Mouse (Mus musculus) lung, postnatal 0 days (tissue): ENCODE results near the gene Sema4g. TPM values are rescaled to one million over a fixed set of nuclear protein-coding genes. Genes with fewer than 3 reads are reported as not detected.

Experiments used
- ATAC-seq: fragments of 200-750 bp; cut with Nextera tagmentation; 2 replicates; pipeline ENCODE4 v1.8.0; 2017; ENCODE audit warnings: moderate library complexity
- DNase-seq: peaks from one replicate; pipeline ENCODE4 v3.0.0-alpha.2; 2016; ENCODE audit warnings: low spot score
- H3K27ac ChIP-seq: fragments of 300-500 bp; sonication (generic); 2 replicates; pipeline ENCODE4 v1.5.1; 2014; ENCODE audit warnings: antibody characterized with exemption, mild to moderate bottlenecking, low read length, mixed read lengths
- H3K27me3 ChIP-seq: fragments of 300-500 bp; sonication (generic); replicated peaks from 2 replicates; pipeline ENCODE4 v1.6.1; 2014; ENCODE audit warnings: low read length, mixed read lengths; ENCODE audit not compliant: insufficient read depth
- H3K36me3 ChIP-seq: fragments of 300-500 bp; sonication (generic); 2 replicates; pipeline ENCODE4 v1.6.1; 2014; ENCODE audit warnings: low read length, mixed read lengths; ENCODE audit not compliant: insufficient read depth
- H3K4me1 ChIP-seq: fragments of 300-500 bp; sonication (generic); 2 replicates; pipeline ENCODE4 v1.6.1; 2014; ENCODE audit warnings: antibody characterized with exemption, low read depth, low read length, mixed read lengths; ENCODE audit not compliant: insufficient read depth
- H3K4me2 ChIP-seq: fragments of 300-500 bp; sonication (generic); replicated peaks from 2 replicates; pipeline ENCODE4 v1.6.1; 2014; ENCODE audit warnings: low read depth, mild to moderate bottlenecking, low read length, moderate library complexity, mixed read lengths
- H3K4me3 ChIP-seq: fragments of 300-500 bp; sonication (generic); 2 replicates; pipeline ENCODE4 v1.5.1; 2014; ENCODE audit warnings: low read depth, low read length
- H3K9ac ChIP-seq: fragments of 300-500 bp; sonication (generic); replicated peaks from 2 replicates; pipeline ENCODE4 v1.6.1; 2014; ENCODE audit warnings: low read depth, mild to moderate bottlenecking
- H3K9me3 ChIP-seq: fragments of 300-500 bp; sonication (generic); 2 replicates; pipeline ENCODE4 v1.6.1; 2016; ENCODE audit warnings: low read length, mixed read lengths
- CTCF ChIP-seq: IDR thresholded peaks from 2 replicates; pipeline ENCODE4 v1.5.1; 2016; ENCODE audit warnings: antibody characterized with exemption, mild to moderate bottlenecking
- EP300 ChIP-seq: IDR thresholded peaks from 2 replicates; pipeline ENCODE4 v1.6.1; 2016; ENCODE audit warnings: antibody characterized with exemption, mild to moderate bottlenecking, control low read depth
- WGBS: fragments of 180-500 bp; shearing (Covaris S2); extraction: QIAGEN DNeasy Blood & Tissue Kit; methylation state at CpG from one replicate; pipeline ENCODE4 v1.1.7; 2014; 5-methylcytosine and 5-hydroxymethylcytosine counted together
- polyA plus RNA-seq: library from polyadenylated mRNA; unstranded; fragments of >200 nt; fragmentation: Nextera tagmentation; extraction: Ambion mirVana; gene quantifications from 2 replicates; pipeline ENCODE4 v1.2.1, GENCODE M21; 2015

Gene Sema4g
- polyA plus RNA-seq, 1 experiment from 2014 or later = 0.47 TPM

DNA sequence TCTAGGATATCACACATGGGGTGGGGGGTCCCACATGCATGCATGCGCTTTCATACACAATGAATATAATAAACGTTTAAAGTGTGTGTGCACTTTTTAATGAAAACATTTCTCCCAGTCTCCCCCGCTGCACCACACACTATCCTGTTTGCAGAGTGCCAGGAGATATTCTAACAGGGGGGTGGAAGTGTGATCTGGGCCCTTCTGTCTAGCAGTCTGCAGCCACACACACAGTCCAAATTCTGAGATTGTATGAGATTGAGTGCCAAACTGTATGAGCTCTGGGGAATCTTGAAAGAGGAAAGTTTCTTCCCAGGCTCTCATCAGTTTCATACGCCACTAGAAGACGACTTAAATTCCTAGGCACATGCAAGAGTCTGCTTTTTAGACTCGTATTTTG is 1.1 kb upstream of the Sema4g start:
- DNase-seq (no peak), ATAC-seq (no peak)
- H3K27ac ChIP-seq = no peak overlapping the region
- WGBS = 58% methylated on average over 6 of the region's 6 CpGs
- H3K4me3 ChIP-seq = no peak overlapping the region
- no peaks in the 10 kb centered on the region for H3K9me3 ChIP-seq
- H3K9ac ChIP-seq = no peak overlapping the region
- no peaks in the 10 kb centered on the region for H3K27me3 ChIP-seq
- H3K4me1 ChIP-seq = no peaks in the 10 kb centered on the region
- no peaks in the 10 kb centered on the region for H3K36me3 ChIP-seq
- TF ChIP-seq EP300 (no peak), CTCF (no peak)
- H3K4me2 ChIP-seq = no peak overlapping the region

DNA sequence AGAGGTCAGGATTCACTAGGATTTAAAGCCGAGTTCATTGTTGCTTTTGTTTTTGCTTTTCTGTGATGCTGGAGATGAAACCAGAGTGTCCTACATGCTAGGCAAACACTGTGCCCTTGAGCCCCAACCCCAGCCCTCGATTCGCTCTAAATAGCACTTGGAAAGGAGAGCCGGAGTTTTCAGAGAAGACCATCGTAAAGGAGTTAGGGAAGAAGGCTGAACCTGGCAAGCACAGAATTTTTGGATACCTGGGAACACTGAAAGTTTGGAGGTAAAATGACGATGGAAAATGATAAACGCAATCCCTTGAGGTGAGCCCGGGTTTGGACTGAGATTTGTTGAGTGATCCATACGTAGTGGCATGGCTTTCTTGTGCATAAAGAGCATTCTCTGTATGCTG is 580 bp upstream of the Sema4g start:
- 0 out of 2 replicates have a peak overlapping the region, but pooled peaks have one; percentile 55 for H3K4me3 ChIP-seq
- H3K9me3 ChIP-seq = no peaks in the 10 kb centered on the region
- TF ChIP-seq EP300 (no peak), CTCF (no peak)
- ATAC-seq (no peak), DNase-seq (no peak)
- 29% methylated on average over 9 of the region's 9 CpGs for WGBS
- no peaks in the 10 kb centered on the region for H3K27me3 ChIP-seq
- H3K27ac ChIP-seq = no peak overlapping the region
- no peaks in the 10 kb centered on the region for H3K36me3 ChIP-seq
- no peaks in the 10 kb centered on the region for H3K4me1 ChIP-seq
- peak overlapping the region; percentile 99 for H3K4me2 ChIP-seq
- H3K9ac ChIP-seq = no peak overlapping the region

GRCm38 (mm10) chr19:44989567-44990495 is 930 bp downstream of the Sema4g start:
- Histone ChIP-seq H3K9ac (peak overlapping the region; percentile 46), H3K27me3 (no peaks in the 10 kb centered on the region), H3K27ac (no peak overlapping the region), H3K36me3 (no peaks in the 10 kb centered on the region), H3K4me1 (no peaks in the 10 kb centered on the region), H3K9me3 (no peaks in the 10 kb centered on the region), H3K4me3 (peak overlapping the region; percentile 55), H3K4me2 (peak overlapping the region; percentile 99)
- no peak for DNase-seq
- no peak for ATAC-seq
- WGBS = 7% methylated on average over 22 of the region's 22 CpGs
- no peak for TF ChIP-seq CTCF
- no peak for TF ChIP-seq EP300

DNA sequence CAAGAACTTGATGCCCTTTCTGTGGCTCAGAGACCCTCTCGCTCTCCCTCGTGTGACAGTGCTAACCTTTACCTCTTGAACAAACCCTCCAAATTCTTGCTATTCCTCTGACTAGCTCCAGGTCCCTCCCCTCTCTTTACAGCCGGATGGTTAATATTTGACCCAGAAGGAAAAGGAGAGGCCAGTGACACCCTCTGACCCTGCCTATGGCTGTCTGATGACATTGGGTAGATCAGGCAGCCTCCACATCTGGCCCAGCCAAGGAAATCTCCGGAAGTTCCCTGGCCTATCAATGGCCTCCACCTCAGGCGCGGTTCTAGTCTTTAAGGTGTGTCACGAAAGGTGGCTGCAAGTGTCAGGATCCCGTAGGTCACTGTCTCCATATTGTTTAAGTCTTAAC is 2.1 kb downstream of the Sema4g start:
- H3K36me3 ChIP-seq = no peaks in the 10 kb centered on the region
- DNase-seq (peak; percentile 15), ATAC-seq (no peak)
- H3K27me3 ChIP-seq = no peaks in the 10 kb centered on the region
- H3K4me2 ChIP-seq = no peak overlapping the region
- no peak overlapping the region for H3K4me3 ChIP-seq
- no peaks in the 10 kb centered on the region for H3K4me1 ChIP-seq
- no peak overlapping the region for H3K27ac ChIP-seq
- 62% methylated on average over 8 of the region's 8 CpGs for WGBS
- TF ChIP-seq CTCF (no peak), EP300 (no peak)
- no peak overlapping the region for H3K9ac ChIP-seq
- H3K9me3 ChIP-seq = no peaks in the 10 kb centered on the region

DNA sequence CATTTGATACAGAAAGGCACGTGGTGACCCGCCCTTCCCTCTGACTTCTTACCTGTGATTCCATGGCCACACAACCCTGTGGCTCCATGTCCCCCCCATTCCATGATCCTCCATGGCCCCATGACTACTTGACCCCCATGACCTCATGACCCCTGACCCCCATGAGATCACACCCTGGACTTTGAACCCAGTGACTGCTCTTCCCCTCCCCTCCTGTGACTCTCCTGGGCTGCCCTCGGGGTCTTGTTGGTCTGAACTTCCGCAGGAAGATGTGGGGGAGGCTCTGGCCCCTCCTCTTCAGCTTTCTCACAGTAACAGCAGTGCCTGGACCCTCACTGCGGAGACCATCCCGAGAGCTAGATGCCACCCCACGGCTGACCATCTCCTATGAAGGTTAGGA is 3.3 kb downstream of the Sema4g start:
- H3K4me1 ChIP-seq = no peaks in the 10 kb centered on the region
- no peak for ATAC-seq
- no peaks in the 10 kb centered on the region for H3K27me3 ChIP-seq
- no peak for DNase-seq
- H3K4me2 ChIP-seq = no peak overlapping the region
- H3K36me3 ChIP-seq = no peaks in the 10 kb centered on the region
- WGBS = 53% methylated on average over 7 of the region's 7 CpGs
- H3K4me3 ChIP-seq = no peak overlapping the region
- TF ChIP-seq CTCF (no peak), EP300 (no peak)
- no peaks in the 10 kb centered on the region for H3K9me3 ChIP-seq
- no peak overlapping the region for H3K27ac ChIP-seq
- H3K9ac ChIP-seq = no peak overlapping the region

- Histone ChIP-seq H3K4me3 (no peak overlapping the region), H3K4me2 (no peak overlapping the region), H3K27ac (no peak overlapping the region), H3K4me1 (no peaks in the 10 kb centered on the region), H3K27me3 (no peaks in the 10 kb centered on the region), H3K9ac (no peak overlapping the region), H3K9me3 (no peaks in the 10 kb centered on the region), H3K36me3 (no peaks in the 10 kb centered on the region)
- WGBS = 44% methylated on average over 7 of the region's 7 CpGs
- ATAC-seq (no peak), DNase-seq (no peak)
- TF ChIP-seq CTCF (no peak), EP300 (no peak)
Observed at GRCm38 (mm10) chr19:44992712-44993111, 3.8 kb downstream of the Sema4g start.
